Mouse (Mus musculus): ENCODE measurements around the gene Rfxank.
A peak's percentile ranks its signal among the peaks of the same experiment; 100 is the strongest.

Gene Rfxank

GRCm38 (mm10) chr8:70139026-70139857, at the start of gene Rfxank, which contains the start of the genes Borcs8 and Mef2b:
Gene Rfxank (minus strand): TSS chr8:70139154.
Gene Borcs8 (plus strand): TSS chr8:70139499.
Gene Mef2b (plus strand): TSS chr8:70139711.
- DNase-seq (ENCODE audit: low spot score), result peak; percentile 99

- peak; percentile 17 for DNase-seq (ENCODE audit: low spot score)
Measured at GRCm38 (mm10) chr8:70188707-70189106, 49.8 kb upstream of the Rfxank start.

- DNase-seq (ENCODE audit: low spot score), result peak; percentile 14
Measured at GRCm38 (mm10) chr8:70183194-70183593, 44.2 kb upstream of the Rfxank start.

- no peak for DNase-seq (ENCODE audit: low spot score)
Measured at GRCm38 (mm10) chr8:70181903-70182252, 42.9 kb upstream of the Rfxank start.

GRCm38 (mm10) chr8:70181212-70181902, 42.4 kb upstream of the Rfxank start:
- peak; percentile 2 for DNase-seq (ENCODE audit: low spot score)

GRCm38 (mm10) chr8:70179082-70179481, 40.1 kb upstream of the Rfxank start:
- no peak for DNase-seq (ENCODE audit: low spot score)

- no peak for DNase-seq (ENCODE audit: low spot score)
Measured at GRCm38 (mm10) chr8:70178231-70178630, 39.3 kb upstream of the Rfxank start.

GRCm38 (mm10) chr8:70174079-70174478, 35.1 kb upstream of the Rfxank start:
- no peak for DNase-seq (ENCODE audit: low spot score)

GRCm38 (mm10) chr8:70173320-70173719, 34.4 kb upstream of the Rfxank start:
- no peak for DNase-seq (ENCODE audit: low spot score)

- DNase-seq (ENCODE audit: low spot score), result peak; percentile 87
Measured at GRCm38 (mm10) chr8:70172043-70172681, 33.2 kb upstream of the Rfxank start, which contains the start of gene Tmem161a. Gene Tmem161a (plus strand): TSS chr8:70172356.

- DNase-seq (ENCODE audit: low spot score), result no peak
Measured at GRCm38 (mm10) chr8:70171240-70171639, 32.3 kb upstream of the Rfxank start.

- DNase-seq (ENCODE audit: low spot score), result no peak
Measured at GRCm38 (mm10) chr8:70170748-70171147, 31.8 kb upstream of the Rfxank start.

- no peak for DNase-seq (ENCODE audit: low spot score)
Measured at GRCm38 (mm10) chr8:70170116-70170515, 31.2 kb upstream of the Rfxank start.

- peak; percentile 65 for DNase-seq (ENCODE audit: low spot score)
Measured at GRCm38 (mm10) chr8:70166504-70167110, 27.7 kb upstream of the Rfxank start.

- no peak for DNase-seq (ENCODE audit: low spot score)
Measured at GRCm38 (mm10) chr8:70163316-70163715, 24.4 kb upstream of the Rfxank start.

GRCm38 (mm10) chr8:70160015-70160414, 21.1 kb upstream of the Rfxank start:
- DNase-seq (ENCODE audit: low spot score), result no peak

- no peak for DNase-seq (ENCODE audit: low spot score)
Measured at GRCm38 (mm10) chr8:70159211-70159610, 20.3 kb upstream of the Rfxank start.

GRCm38 (mm10) chr8:70158069-70158853, 19.3 kb upstream of the Rfxank start:
- DNase-seq (ENCODE audit: low spot score), result peak; percentile 75

GRCm38 (mm10) chr8:70157240-70157800, 18.4 kb upstream of the Rfxank start:
- no peak for DNase-seq (ENCODE audit: low spot score)

GRCm38 (mm10) chr8:70152537-70153257, 13.7 kb upstream of the Rfxank start:
- DNase-seq (ENCODE audit: low spot score), result peak; percentile 67

Measured in ovary, postnatal 36 days (tissue).